ENCODE assay signal across 10 mouse cellular contexts in the genomic region with DNA sequence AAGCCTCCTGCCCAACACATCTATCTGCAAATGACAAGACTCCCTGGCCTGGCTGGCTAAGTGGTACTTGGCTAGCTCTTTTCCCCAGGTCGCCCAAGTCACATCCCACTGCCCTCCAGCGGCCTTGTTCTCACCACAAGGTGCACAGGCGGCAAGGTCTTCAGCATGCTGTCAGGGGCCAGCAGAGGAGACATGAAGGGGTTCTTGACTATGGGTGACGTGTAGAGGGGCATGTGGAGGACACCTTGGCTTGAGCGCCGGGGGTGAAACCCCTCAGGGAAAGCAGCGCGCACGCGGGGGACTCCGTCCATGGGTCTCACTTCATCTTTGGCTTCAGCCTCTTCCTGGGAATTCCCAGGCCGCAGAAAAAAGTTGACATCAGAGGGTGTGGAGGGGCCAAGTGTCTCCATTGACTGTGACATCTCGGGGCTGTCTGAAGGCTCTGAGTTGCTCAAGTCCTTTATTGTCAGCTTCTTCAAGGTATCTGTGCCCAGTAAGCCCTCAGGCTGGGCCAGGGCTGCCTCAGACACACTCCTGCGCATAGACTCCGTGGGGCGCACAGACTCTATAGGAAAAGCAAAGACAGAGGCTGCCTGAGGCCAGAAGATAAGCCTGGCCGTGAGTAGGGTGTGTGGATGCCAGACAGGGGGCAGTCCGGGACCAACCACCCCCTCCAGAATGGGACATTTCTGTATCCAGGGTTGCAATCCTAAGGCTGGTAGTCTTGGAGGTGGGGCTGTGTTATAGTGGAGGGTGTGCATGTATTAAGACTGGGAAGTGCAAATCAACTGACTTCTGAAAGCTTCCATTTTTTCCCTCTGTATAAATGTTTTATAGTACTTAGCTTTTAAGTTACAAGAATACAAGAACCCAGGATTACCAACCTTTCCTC. TPM values are rescaled to one million over a fixed set of nuclear protein-coding genes. Genes with fewer than 3 reads are reported as not detected.
A peak's percentile ranks its signal among the peaks of the same experiment; 100 is the strongest.
DNase-seq lines count a peak whose midpoint lies in the region; ATAC-seq and TF ChIP-seq lines count a peak whose summit lies in the region.
"Had no signal": no experiment of that assay in that cellular context is flagged by ENCODE, and none has a peak within 500 bp of the region (broad histone marks: within the 10 kb centered on the region; RNA-seq: fewer than 3 reads in every experiment).

No protein-coding gene starts in this region.

- WGBS in forebrain, embryonic 12.5 days = 57% methylated on average over 18 of the region's 18 CpGs
- 67% methylated on average over 18 of the region's 18 CpGs for WGBS in forebrain, postnatal 0 days
- WGBS in hindbrain, embryonic 16.5 days = 60% methylated on average over 18 of the region's 18 CpGs
- 59% methylated on average over 18 of the region's 18 CpGs for WGBS in midbrain, embryonic 14.5 days

- peaks cover 18% of the 10 kb centered on the region for H3K4me1 ChIP-seq in forebrain, embryonic 12.5 days
- 0 out of 2 replicates have a peak, but pooled peaks cover 4% of the 10 kb centered on the region for H3K4me1 ChIP-seq in forebrain, postnatal 0 days (ENCODE audit: insufficient read depth)
- H3K4me1 ChIP-seq in ES-Bruce4 (ENCODE audit: control insufficient read depth, insufficient read depth, low read length) = no peaks in the 10 kb centered on the region
- H3K4me1 ChIP-seq in hindbrain, embryonic 16.5 days (ENCODE audit: control insufficient read depth, insufficient read depth, low read depth, low read length) = peaks cover 8% of the 10 kb centered on the region
- H3K4me1 ChIP-seq in midbrain, embryonic 14.5 days (ENCODE audit: control insufficient read depth, insufficient read depth, low read length) = no peaks in the 10 kb centered on the region

- peak overlapping the region; percentile 77 for H3K4me2 ChIP-seq in forebrain, embryonic 12.5 days
- H3K4me2 ChIP-seq in forebrain, postnatal 0 days (ENCODE audit: low read depth) = no peak overlapping the region
- H3K4me2 ChIP-seq in hindbrain, embryonic 16.5 days (ENCODE audit: low read length) = peak overlapping the region; percentile 63; the same call in 1 of the 2 replicates
- peak overlapping the region; percentile 56 for H3K4me2 ChIP-seq in midbrain, embryonic 14.5 days (ENCODE audit: low read length)

- H3K27ac ChIP-seq in forebrain, embryonic 12.5 days = no peak overlapping the region
- H3K27ac ChIP-seq in forebrain, postnatal 0 days (ENCODE audit: low read depth, low read length) = no peak overlapping the region
- no peak overlapping the region for H3K27ac ChIP-seq in ES-Bruce4 (ENCODE audit: insufficient read depth, low read length)
- H3K27ac ChIP-seq in hindbrain, embryonic 16.5 days (ENCODE audit: low read depth, low read length) = no peak overlapping the region
- no peak overlapping the region for H3K27ac ChIP-seq in midbrain, embryonic 14.5 days (replicated peaks; ENCODE audit: low read depth, low read length)
- no peak overlapping the region for H3K27ac ChIP-seq in layer of hippocampus, adult 2 months

- H3K4me3 ChIP-seq in forebrain, embryonic 12.5 days (replicated peaks) = peak overlapping the region; percentile 41
- H3K4me3 ChIP-seq in forebrain, postnatal 0 days (ENCODE audit: low read depth, low read length) = no peak overlapping the region
- H3K4me3 ChIP-seq in ES-Bruce4 (ENCODE audit: low read depth, low read length) = no peak overlapping the region
- peak overlapping the region; percentile 34; the same call in 1 of the 2 replicates for H3K4me3 ChIP-seq in hindbrain, embryonic 16.5 days (ENCODE audit: low read length)
- H3K4me3 ChIP-seq in midbrain, embryonic 14.5 days (replicated peaks; ENCODE audit: low read depth, low read length) = no peak overlapping the region
- no peak overlapping the region for H3K4me3 ChIP-seq in layer of hippocampus, adult 2 months

- no peak for DNase-seq in forebrain, postnatal 0 days
- DNase-seq in midbrain, embryonic 14.5 days = no peak
- DNase-seq in layer of hippocampus, adult 18-20 months (ENCODE audit: low spot score in 2 of 2) = no peak
- no peak for DNase-seq in layer of hippocampus, adult 2 months (ENCODE audit: low spot score in 2 of 2)
- DNase-seq in cerebellum, postnatal 14 days = no peak

- peaks cover 24% of the 10 kb centered on the region for H3K27me3 ChIP-seq in forebrain, embryonic 12.5 days
- H3K27me3 ChIP-seq in forebrain, postnatal 0 days (ENCODE audit: insufficient read depth, low read length) = no peaks in the 10 kb centered on the region
- H3K27me3 ChIP-seq in ES-Bruce4 (ENCODE audit: control insufficient read depth, insufficient read depth, low read length, poor library complexity, severe bottlenecking) = no peaks in the 10 kb centered on the region
- H3K27me3 ChIP-seq in hindbrain, embryonic 16.5 days (replicated peaks; ENCODE audit: control insufficient read depth, insufficient read depth, low read length) = no peaks in the 10 kb centered on the region; the same call in 1 of the 2 replicates
- no peaks in the 10 kb centered on the region for H3K27me3 ChIP-seq in midbrain, embryonic 14.5 days (ENCODE audit: control insufficient read depth, insufficient read depth, low read length)
- H3K27me3 ChIP-seq: CH12.LX had no signal

- no peaks in the 10 kb centered on the region for H3K9me3 ChIP-seq in forebrain, embryonic 12.5 days
- no peaks in the 10 kb centered on the region for H3K9me3 ChIP-seq in forebrain, postnatal 0 days (ENCODE audit: low read length)
- no peaks in the 10 kb centered on the region for H3K9me3 ChIP-seq in ES-Bruce4 (replicated peaks; ENCODE audit: control insufficient read depth, insufficient read depth, low read length, poor library complexity, severe bottlenecking)
- H3K9me3 ChIP-seq in hindbrain, embryonic 16.5 days (ENCODE audit: control insufficient read depth, low read length) = no peaks in the 10 kb centered on the region
- H3K9me3 ChIP-seq in midbrain, embryonic 14.5 days (ENCODE audit: control insufficient read depth, low read length) = no peaks in the 10 kb centered on the region

- peaks cover 29% of the 10 kb centered on the region for H3K36me3 ChIP-seq in forebrain, embryonic 12.5 days (replicated peaks)
- peaks cover 40% of the 10 kb centered on the region for H3K36me3 ChIP-seq in forebrain, postnatal 0 days (ENCODE audit: insufficient read depth)
- H3K36me3 ChIP-seq in ES-Bruce4 (ENCODE audit: control insufficient read depth, insufficient read depth, low read length, poor library complexity, severe bottlenecking) = no peaks in the 10 kb centered on the region
- peaks cover 11% of the 10 kb centered on the region for H3K36me3 ChIP-seq in hindbrain, embryonic 16.5 days (ENCODE audit: control insufficient read depth, insufficient read depth, low read length)
- H3K36me3 ChIP-seq in midbrain, embryonic 14.5 days (ENCODE audit: control insufficient read depth, insufficient read depth, low read length) = peaks cover 35% of the 10 kb centered on the region

- TF ChIP-seq EP300 in ES-Bruce4 (IDR thresholded peaks at IDR 0.05; ENCODE audit: insufficient read depth, low read depth, low read length) = no peak

- no peak overlapping the region for H3K9ac ChIP-seq in forebrain, embryonic 12.5 days
- H3K9ac ChIP-seq in forebrain, postnatal 0 days = no peak overlapping the region
- H3K9ac ChIP-seq in ES-Bruce4 (ENCODE audit: low read depth, poor library complexity, severe bottlenecking) = 0 out of 2 replicates have a peak overlapping the region, but pooled peaks have one; percentile 59
- H3K9ac ChIP-seq in hindbrain, embryonic 16.5 days (ENCODE audit: low read depth, low read length) = no peak overlapping the region
- no peak overlapping the region; the same call in 1 of the 2 replicates for H3K9ac ChIP-seq in midbrain, embryonic 14.5 days (replicated peaks; ENCODE audit: low read length)

- ATAC-seq in forebrain, embryonic 12.5 days (ENCODE audit: low FRiP score) = no peak
- ATAC-seq in forebrain, postnatal 0 days = no peak
- no peak for ATAC-seq in hindbrain, embryonic 16.5 days
- ATAC-seq in midbrain, embryonic 14.5 days (ENCODE audit: low FRiP score, low TSS enrichment) = no peak

- TF ChIP-seq CTCF in forebrain, postnatal 0 days (IDR thresholded peaks at IDR 0.05; ENCODE audit: low read depth) = no peak
- TF ChIP-seq CTCF in ES-Bruce4 (IDR thresholded peaks at IDR 0.05; ENCODE audit: low read depth, low read length) = no peak
- TF ChIP-seq CTCF in layer of hippocampus, adult 2 months (conservative IDR thresholded peaks at IDR 0.05) = no peak

- TF ChIP-seq POLR2A in ES-Bruce4 (IDR thresholded peaks at IDR 0.05; ENCODE audit: insufficient read depth, low read length) = no peak

RNA-seq across cellular contexts. Expression of gene Cnfn, which starts 11.1 kb away (rescaled TPM):
- not detected in 2 replicates for polyA plus RNA-seq in forebrain, embryonic 12.5 days (2016; fragmentation: Nextera tagmentation; extraction: Ambion mirVana)
- total RNA-seq in forebrain, postnatal 0 days (2014; rRNA removed) = not detected in 2 replicates
- not detected in 2 replicates for polyA plus RNA-seq in forebrain, postnatal 0 days (2015; fragmentation: Nextera tagmentation; extraction: Ambion mirVana)
- polyA plus RNA-seq in ES-Bruce4 (2011; ENCODE audit: insufficient read depth, insufficient read length, low read depth, missing spikeins) = not detected in 2 replicates
- polyA plus RNA-seq in hindbrain, embryonic 16.5 days (2015; fragmentation: Nextera tagmentation; extraction: Ambion mirVana) = 0.54 and 0.90 TPM in 2 replicates
- polyA plus RNA-seq in midbrain, embryonic 14.5 days (2014; fragmentation: Nextera tagmentation; extraction: Ambion mirVana) = not detected in 2 replicates
- not detected for total RNA-seq in layer of hippocampus, adult 18-20 months (2021)
- not detected for total RNA-seq in layer of hippocampus, adult 2 months (2021)
- total RNA-seq: CH12.LX; common myeloid progenitor, adult 5-6 weeks had no signal

RNA-seq across cellular contexts. Expression of gene Lipe, which starts 17.9 kb away (rescaled TPM):
- 7.6 and 8.8 TPM in 2 replicates for polyA plus RNA-seq in forebrain, embryonic 12.5 days (2016; fragmentation: Nextera tagmentation; extraction: Ambion mirVana)
- total RNA-seq in forebrain, postnatal 0 days (2014; rRNA removed) = 8.8 and 14.8 TPM in 2 replicates
- polyA plus RNA-seq in forebrain, postnatal 0 days (2015; fragmentation: Nextera tagmentation; extraction: Ambion mirVana) = 6.7 and 8.0 TPM in 2 replicates
- polyA plus RNA-seq in ES-Bruce4 (2011; ENCODE audit: insufficient read depth, insufficient read length, low read depth, missing spikeins) = 18.0 and 18.9 TPM in 2 replicates
- 12.4 TPM in 2 replicates for polyA plus RNA-seq in hindbrain, embryonic 16.5 days (2015; fragmentation: Nextera tagmentation; extraction: Ambion mirVana)
- 3.8 and 9.2 TPM in 2 replicates for polyA plus RNA-seq in midbrain, embryonic 14.5 days (2014; fragmentation: Nextera tagmentation; extraction: Ambion mirVana)
- total RNA-seq in layer of hippocampus, adult 18-20 months (2021) = 10 to 100 TPM in 1 of 2 experiments, 1 to 10 TPM in 1; 9.4 to 11.0 TPM
- 1 to 10 TPM; 9.1 to 10.0 TPM for total RNA-seq in layer of hippocampus, adult 2 months (2021)

RNA-seq across cellular contexts. Expression of gene Cxcl17, which starts 32.0 kb away (rescaled TPM):
- polyA plus RNA-seq in forebrain, embryonic 12.5 days (2016; fragmentation: Nextera tagmentation; extraction: Ambion mirVana) = 0.27 and 0.52 TPM in 2 replicates
- not detected in 2 replicates for total RNA-seq in forebrain, postnatal 0 days (2014; rRNA removed)
- polyA plus RNA-seq in forebrain, postnatal 0 days (2015; fragmentation: Nextera tagmentation; extraction: Ambion mirVana) = 0.35 TPM in 1 of 2 replicates, not detected in the other
- polyA plus RNA-seq in ES-Bruce4 (2011; ENCODE audit: insufficient read depth, insufficient read length, low read depth, missing spikeins) = not detected in 2 replicates
- 0.65 and 1.1 TPM in 2 replicates for polyA plus RNA-seq in hindbrain, embryonic 16.5 days (2015; fragmentation: Nextera tagmentation; extraction: Ambion mirVana)
- polyA plus RNA-seq in midbrain, embryonic 14.5 days (2014; fragmentation: Nextera tagmentation; extraction: Ambion mirVana) = 0.29 TPM in 1 of 2 replicates, not detected in the other
- total RNA-seq in layer of hippocampus, adult 18-20 months (2021) = not detected
- total RNA-seq in layer of hippocampus, adult 2 months (2021) = not detected
- total RNA-seq: CH12.LX; common myeloid progenitor, adult 5-6 weeks had no signal

Comparison
In these comparisons a context has a peak if more than half of its experiments do, and no peak if none do; other contexts are left out.
1. H3K4me3 ChIP-seq: peak in forebrain, embryonic 12.5 days (single experiment) and hindbrain, embryonic 16.5 days (single experiment); none in forebrain, postnatal 0 days (single experiment), ES-Bruce4 (single experiment), midbrain, embryonic 14.5 days (single experiment) and layer of hippocampus, adult 2 months (single experiment).